Mouse (Mus musculus) stomach, postnatal 0 days (tissue): ENCODE data around the gene Stard13. TPM values are rescaled to one million over a fixed set of nuclear protein-coding genes. Genes with fewer than 3 reads are reported as not detected.

ENCODE experiments used
- ATAC-seq: fragments of 200-750 bp; cut with Nextera tagmentation; 2 replicates; pipeline ENCODE4 v1.8.0; 2017; ENCODE audit not compliant: low FRiP score, low TSS enrichment
- DNase-seq: peaks from one replicate; pipeline ENCODE4 v3.0.0-alpha.2; 2016; ENCODE audit warnings: low spot score
- H3K27ac ChIP-seq: fragments of 300-500 bp; sonication (generic); replicated peaks from 2 replicates; pipeline ENCODE4 v1.5.1; 2014; ENCODE audit warnings: mild to moderate bottlenecking, control low read depth
- H3K27me3 ChIP-seq: fragments of 300-500 bp; sonication (generic); 2 replicates; pipeline ENCODE4 v1.6.1; 2014; ENCODE audit warnings: low read length; ENCODE audit not compliant: control insufficient read depth, insufficient read depth
- H3K36me3 ChIP-seq: fragments of 300-500 bp; sonication (generic); 2 replicates; pipeline ENCODE4 v1.6.1; 2014; ENCODE audit warnings: low read length, mixed read lengths; ENCODE audit not compliant: control insufficient read depth, insufficient read depth
- H3K4me1 ChIP-seq: fragments of 300-500 bp; sonication (generic); replicated peaks from 2 replicates; pipeline ENCODE4 v1.6.1; 2014; ENCODE audit warnings: antibody characterized with exemption; ENCODE audit not compliant: control insufficient read depth, insufficient read depth
- H3K4me2 ChIP-seq: fragments of 300-500 bp; sonication (generic); replicated peaks from 2 replicates; pipeline ENCODE4 v1.6.1; 2014; ENCODE audit warnings: low read depth, mild to moderate bottlenecking, control low read depth, moderate library complexity
- H3K4me3 ChIP-seq: fragments of 300-500 bp; sonication (generic); 2 replicates; pipeline ENCODE4 v1.5.1; 2014; ENCODE audit warnings: low read depth, low read length, control low read depth
- H3K9ac ChIP-seq: fragments of 300-500 bp; sonication (generic); 2 replicates; pipeline ENCODE4 v1.6.1; 2014; ENCODE audit warnings: mild to moderate bottlenecking, low read length, control low read depth, mixed read lengths
- H3K9me3 ChIP-seq: fragments of 300-500 bp; sonication (generic); 2 replicates; pipeline ENCODE4 v1.6.1; 2016; ENCODE audit warnings: low read length; ENCODE audit not compliant: control insufficient read depth
- CTCF ChIP-seq: IDR thresholded peaks from 2 replicates; pipeline ENCODE4 v1.5.1; 2016; ENCODE audit warnings: antibody characterized with exemption, low read depth, mild to moderate bottlenecking, moderate library complexity
- EP300 ChIP-seq: optimal IDR thresholded peaks from 2 replicates; pipeline ENCODE3; 2016; ENCODE audit warnings: antibody characterized with exemption
- WGBS: fragments of 180-500 bp; shearing (Covaris S2); extraction: QIAGEN DNeasy Blood & Tissue Kit; methylation state at CpG from one replicate; pipeline ENCODE4 v1.1.7; 2014; 5-methylcytosine and 5-hydroxymethylcytosine counted together
- polyA plus RNA-seq: library from polyadenylated mRNA; unstranded; fragments of >200 nt; fragmentation: Nextera tagmentation; extraction: Ambion mirVana; gene quantifications from 2 replicates; pipeline ENCODE4 v1.2.1, GENCODE M21; 2015

Stard13 gene
- polyA plus RNA-seq, 1 experiment from 2014 or later, result 6.1 TPM

DNA sequence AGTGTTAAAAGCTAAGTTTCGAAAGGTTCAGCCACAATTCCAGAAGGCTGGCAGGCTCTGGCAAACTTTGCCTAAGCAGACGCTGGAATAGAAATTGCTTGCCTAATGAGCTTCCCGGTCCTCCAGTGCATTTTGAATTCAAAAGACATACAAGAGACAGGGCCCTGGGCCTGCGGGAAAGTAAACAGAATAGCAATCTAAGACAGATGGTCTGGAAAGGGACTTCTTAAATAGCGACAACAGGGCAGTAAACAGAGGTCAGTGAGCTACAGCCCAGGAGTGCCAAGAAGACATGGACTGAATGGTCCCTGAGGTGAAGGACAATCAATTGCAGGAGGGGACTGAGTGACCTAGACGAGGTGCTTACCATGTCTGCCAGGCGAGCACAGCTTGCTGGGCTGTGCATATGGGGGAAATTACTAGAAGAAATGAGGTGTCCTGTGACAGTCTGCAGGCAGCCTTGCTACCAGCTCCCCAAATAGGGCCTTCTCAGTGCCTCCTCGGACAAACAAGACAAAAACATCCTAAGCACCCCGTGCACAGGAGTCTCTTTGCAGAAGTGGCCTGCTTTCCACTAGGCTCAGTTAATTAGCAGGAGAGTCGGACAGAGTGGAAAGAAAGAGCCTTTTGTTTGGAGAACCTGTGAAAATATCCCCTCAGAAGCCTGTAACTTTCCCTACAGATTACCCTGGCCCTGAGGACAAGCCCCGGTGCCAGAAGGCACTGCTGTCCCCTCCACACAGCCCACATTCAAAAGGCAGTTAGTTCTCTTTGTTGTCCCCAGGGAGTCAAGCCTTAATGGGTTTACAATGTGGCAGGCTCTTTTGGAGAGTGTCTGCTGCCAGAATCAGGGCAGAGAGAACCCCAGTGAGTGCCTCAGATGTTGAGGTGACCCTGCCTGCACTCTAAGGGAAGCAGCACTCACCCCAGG is 90.7 kb downstream of the Stard13 start:
- Histone ChIP-seq H3K9ac (no peak overlapping the region), H3K27me3 (no peaks in the 10 kb centered on the region), H3K4me2 (peak overlapping the region; percentile 25; the same call in 1 of the 2 replicates), H3K27ac (peak overlapping the region; percentile 50), H3K9me3 (no peaks in the 10 kb centered on the region), H3K4me1 (0 out of 2 replicates have a peak, but pooled peaks cover 6% of the 10 kb centered on the region), H3K36me3 (no peaks in the 10 kb centered on the region), H3K4me3 (no peak overlapping the region)
- TF ChIP-seq EP300, result no peak
- no peak for TF ChIP-seq CTCF
- WGBS, result 28% methylated on average over 11 of the region's 11 CpGs
- no peak for DNase-seq
- peak; percentile 31; the same call in 1 of the 2 replicates for ATAC-seq

- Histone ChIP-seq H3K36me3 (no peaks in the 10 kb centered on the region), H3K4me1 (0 out of 2 replicates have a peak, but pooled peaks cover 6% of the 10 kb centered on the region), H3K9ac (no peak overlapping the region), H3K9me3 (no peaks in the 10 kb centered on the region), H3K27ac (peak overlapping the region; percentile 50), H3K4me3 (no peak overlapping the region), H3K27me3 (no peaks in the 10 kb centered on the region), H3K4me2 (no peak overlapping the region)
- peak; percentile 60 for DNase-seq
- 25% methylated on average over 5 of the region's 5 CpGs for WGBS
- peak; percentile 19 for TF ChIP-seq EP300
- peak; percentile 95 for TF ChIP-seq CTCF
- peak; percentile 86 for ATAC-seq
Measured at GRCm38 (mm10) chr5:151142241-151142640, 91.4 kb downstream of the Stard13 start.

GRCm38 (mm10) chr5:151137901-151138300 is 95.7 kb downstream of the Stard13 start:
- H3K9ac ChIP-seq, result no peak overlapping the region
- H3K4me2 ChIP-seq, result no peak overlapping the region
- H3K9me3 ChIP-seq, result no peaks in the 10 kb centered on the region
- H3K27me3 ChIP-seq, result no peaks in the 10 kb centered on the region
- H3K4me3 ChIP-seq, result no peak overlapping the region
- peaks cover 13% of the 10 kb centered on the region; the same call in 1 of the 2 replicates for H3K4me1 ChIP-seq
- 65% methylated on average over 5 of the region's 5 CpGs for WGBS
- no peaks in the 10 kb centered on the region for H3K36me3 ChIP-seq
- TF ChIP-seq CTCF, result no peak
- no peak for TF ChIP-seq EP300
- ATAC-seq (no peak), DNase-seq (no peak)
- H3K27ac ChIP-seq, result no peak overlapping the region

DNA sequence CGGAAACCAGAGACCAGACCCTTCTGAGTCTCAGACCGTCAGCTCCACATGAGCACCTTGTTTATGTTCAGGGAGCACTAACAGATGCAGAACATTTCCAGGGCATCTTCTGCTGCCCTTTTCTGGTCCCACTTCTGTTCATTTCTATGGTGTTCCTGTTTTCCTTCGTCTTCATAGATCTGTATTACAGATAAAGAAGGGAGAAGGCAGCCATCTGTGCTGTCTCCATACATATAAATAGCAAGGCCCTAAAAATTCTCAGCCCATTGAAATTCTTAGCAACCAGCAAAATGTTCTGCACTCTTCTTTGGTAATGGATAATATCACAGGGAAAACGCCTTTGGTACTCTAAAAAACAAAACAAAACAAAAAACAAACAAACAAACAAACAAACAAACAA is 96.3 kb downstream of the Stard13 start:
- no peak overlapping the region for H3K4me3 ChIP-seq
- H3K9ac ChIP-seq, result no peak overlapping the region
- no peak overlapping the region for H3K27ac ChIP-seq
- H3K4me1 ChIP-seq, result peaks cover 11% of the 10 kb centered on the region; the same call in 1 of the 2 replicates
- no peak overlapping the region for H3K4me2 ChIP-seq
- TF ChIP-seq CTCF, result no peak
- TF ChIP-seq EP300, result no peak
- ATAC-seq, result no peak
- H3K27me3 ChIP-seq, result no peaks in the 10 kb centered on the region
- H3K36me3 ChIP-seq, result no peaks in the 10 kb centered on the region
- DNase-seq, result no peak
- 77% methylated on average over 4 of the region's 4 CpGs for WGBS
- H3K9me3 ChIP-seq, result no peaks in the 10 kb centered on the region

GRCm38 (mm10) chr5:151135965-151136364 is 97.7 kb downstream of the Stard13 start:
- peak; percentile 23 for DNase-seq
- Histone ChIP-seq H3K4me1 (peaks cover 11% of the 10 kb centered on the region; the same call in 1 of the 2 replicates), H3K27ac (peak overlapping the region; percentile 31; the same call in 1 of the 2 replicates), H3K9ac (no peak overlapping the region), H3K9me3 (no peaks in the 10 kb centered on the region), H3K4me2 (no peak overlapping the region), H3K4me3 (no peak overlapping the region), H3K27me3 (no peaks in the 10 kb centered on the region), H3K36me3 (no peaks in the 10 kb centered on the region)
- peak; percentile 45; the same call in 1 of the 2 replicates for ATAC-seq
- TF ChIP-seq CTCF (no peak), EP300 (no peak)
- WGBS, result 23% methylated on average over 6 of the region's 6 CpGs
